Mouse (Mus musculus): Measurements from ENCODE around the gene Nrg4. TPM values are rescaled to one million over a fixed set of nuclear protein-coding genes. Genes with fewer than 3 reads are reported as not detected.
"Not testable (repeated sequence)": the region's sequence is repeated elsewhere in the genome, so short reads cannot be mapped to it uniquely, and the experiment has no call there.

The Nrg4 gene
- total RNA-seq, 2 experiments from 2014 or later = 0.51 to 0.67 TPM

- intact Hi-C loops (cut with DNase I) = no loop called here
- DNase-seq = no peak
Observed at GRCm38 (mm10) chr9:55255604-55256003, 71.0 kb downstream of the Nrg4 start.

- intact Hi-C loops (cut with DNase I) = no loop called here
- DNase-seq = no peak
Observed at GRCm38 (mm10) chr9:55255056-55255455, 71.6 kb downstream of the Nrg4 start.

GRCm38 (mm10) chr9:55253849-55254248 is 72.8 kb downstream of the Nrg4 start:
- no peak for DNase-seq
- intact Hi-C loops (cut with DNase I) = no loop called here

GRCm38 (mm10) chr9:55252097-55252496 is 74.5 kb downstream of the Nrg4 start:
- intact Hi-C loops (cut with DNase I); DNase-seq: not testable (repeated sequence)

GRCm38 (mm10) chr9:55250595-55251247 is 75.9 kb downstream of the Nrg4 start:
- intact Hi-C loops (cut with DNase I) = no loop called here
- no peak for DNase-seq

GRCm38 (mm10) chr9:55248465-55248864 is 78.2 kb downstream of the Nrg4 start:
- intact Hi-C loops (cut with DNase I) = no loop called here
- DNase-seq = no peak

GRCm38 (mm10) chr9:55246918-55247317 is 79.7 kb downstream of the Nrg4 start:
- no peak for DNase-seq
- intact Hi-C loops (cut with DNase I) = no loop called here

- intact Hi-C loops (cut with DNase I) = no loop called here
- no peak for DNase-seq
Observed at GRCm38 (mm10) chr9:55246440-55246839, 80.2 kb downstream of the Nrg4 start.

- intact Hi-C loops (cut with DNase I); DNase-seq: not testable (repeated sequence)
Observed at GRCm38 (mm10) chr9:55245057-55245750, 81.4 kb downstream of the Nrg4 start.

GRCm38 (mm10) chr9:55244079-55244478 is 82.6 kb downstream of the Nrg4 start:
- DNase-seq = no peak
- intact Hi-C loops (cut with DNase I) = no loop called here

- intact Hi-C loops (cut with DNase I) = no loop called here
- no peak for DNase-seq
Observed at GRCm38 (mm10) chr9:55243280-55243679, 83.4 kb downstream of the Nrg4 start.

- intact Hi-C loops (cut with DNase I) = no loop called here
- DNase-seq = no peak
Observed at GRCm38 (mm10) chr9:55241863-55242685, 84.6 kb downstream of the Nrg4 start.

GRCm38 (mm10) chr9:55240852-55241251 is 85.8 kb downstream of the Nrg4 start:
- intact Hi-C loops (cut with DNase I) = no loop called here
- DNase-seq = no peak

GRCm38 (mm10) chr9:55236235-55237165 is 90.1 kb downstream of the Nrg4 start:
- DNase-seq = no peak
- intact Hi-C loops (cut with DNase I) = no loop called here

GRCm38 (mm10) chr9:55233076-55233475 is 93.6 kb downstream of the Nrg4 start:
- intact Hi-C loops (cut with DNase I) = not testable (repeated sequence)

GRCm38 (mm10) chr9:55232586-55232985 is 94.1 kb downstream of the Nrg4 start:
- intact Hi-C loops (cut with DNase I) = no loop called here
- DNase-seq = no peak

More at GRCm38 (mm10) chr9:55233076-55233475, 93.6 kb downstream of the Nrg4 start:
- not testable (repeated sequence) for DNase-seq

GRCm38 (mm10) chr9:55232110-55232509 is 94.5 kb downstream of the Nrg4 start:
- DNase-seq = no peak
- intact Hi-C loops (cut with DNase I) = no loop called here

GRCm38 (mm10) chr9:55231544-55231943 is 95.1 kb downstream of the Nrg4 start:
- intact Hi-C loops (cut with DNase I) = no loop called here
- DNase-seq = no peak

GRCm38 (mm10) chr9:55229010-55229409 is 97.6 kb downstream of the Nrg4 start:
- intact Hi-C loops (cut with DNase I) = no loop called here
- no peak for DNase-seq

- intact Hi-C loops (cut with DNase I) = no loop called here
- no peak for DNase-seq
Observed at GRCm38 (mm10) chr9:55228149-55228548, 98.5 kb downstream of the Nrg4 start.
